Mouse (Mus musculus): ENCODE measurements around the gene Ptpru. TPM values are rescaled to one million over a fixed set of nuclear protein-coding genes. Genes with fewer than 3 reads are reported as not detected.

The Ptpru gene
- 1 to 10 TPM; 1.7 to 2.6 TPM for total RNA-seq (2021)
- long read RNA-seq, experiment 1, full-length matches to known transcripts = 1 of 2 reads
- long read RNA-seq, experiment 1, partial matches to known transcripts = 0 of 2 reads
- long read RNA-seq, experiment 1, other reads (novel, unspliced or antisense) = 1 of 2 reads
- long read RNA-seq, experiment 2 = 0 reads

DNA sequence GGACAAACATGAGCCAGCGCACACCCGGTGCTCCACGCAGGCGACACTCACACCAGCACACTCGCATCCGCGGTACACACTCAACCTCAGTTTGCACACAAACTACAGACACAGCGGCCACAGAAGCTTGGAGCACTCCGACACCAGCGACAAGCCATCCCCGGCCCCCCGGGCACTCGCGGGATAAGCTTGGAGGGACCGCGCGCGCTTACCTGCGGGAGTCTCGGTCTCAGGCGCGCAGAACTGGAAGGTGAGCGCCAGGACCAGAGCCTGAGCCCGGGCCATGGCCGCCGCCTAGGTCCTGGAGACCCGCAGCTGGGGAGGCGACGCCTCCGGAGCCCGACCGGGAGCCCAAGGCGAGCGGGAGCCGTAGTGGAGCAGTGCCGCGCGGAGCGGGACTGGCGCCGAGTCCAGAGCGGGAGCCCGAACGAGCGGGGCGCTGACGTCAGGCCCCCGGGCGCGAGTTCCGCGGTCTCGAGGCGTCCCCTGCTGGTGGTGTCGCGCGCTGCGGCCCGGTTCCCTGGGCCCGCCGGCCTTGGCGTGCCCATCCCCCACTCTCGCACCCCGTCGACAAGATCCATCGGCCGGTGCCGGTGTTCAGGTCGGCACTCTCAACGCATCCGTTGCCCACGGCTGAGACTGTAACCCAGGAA, at the start of gene Ptpru:
Gene Ptpru (minus strand): TSS at position 417 of the 653 bp plus-strand sequence.
- peak; percentile 94 for DNase-seq
- intact Hi-C loops (cut with DNase I) = loop anchor here (1.0 to 10.0 kb wide), 5 partner anchors 54 to 876 kb away; no protein-coding TSS in a partner anchor
- peak within 1 kb of the TSS; percentile 72 for H3K27ac ChIP-seq
- peak within 1 kb of the TSS; percentile 87 for H3K4me3 ChIP-seq
- no peak; the same call in 1 of the 2 replicates for TF ChIP-seq CTCF (IDR thresholded peaks at IDR 0.05)

DNA sequence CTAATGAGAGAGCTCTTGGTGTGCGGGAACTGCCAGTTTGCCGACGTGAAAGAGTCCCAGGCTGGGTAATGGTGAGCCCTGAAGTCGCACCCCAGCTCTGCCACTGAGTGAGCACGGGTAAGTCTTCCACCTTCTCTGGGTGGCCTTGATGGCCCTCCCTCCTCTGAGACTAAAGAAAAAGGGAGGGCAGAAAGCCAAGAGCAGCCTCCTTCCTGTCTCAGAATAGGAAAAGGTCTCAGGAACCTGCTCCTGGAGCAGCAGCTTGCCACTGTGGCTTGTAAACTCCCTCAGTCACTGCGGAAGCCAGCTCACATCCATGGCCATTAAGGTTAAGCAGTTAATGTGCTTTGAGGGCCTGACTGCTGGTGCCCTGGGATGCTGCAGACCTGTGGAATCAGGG, 47.3 kb upstream of the Ptpru start:
- intact Hi-C loops (cut with DNase I) = no loop called here
- DNase-seq = no peak
- Histone ChIP-seq H3K4me3 (no peak overlapping the region), H3K27ac (peak overlapping the region; percentile 24; the same call in 1 of the 2 replicates)
- no peak for TF ChIP-seq CTCF (IDR thresholded peaks at IDR 0.05)

DNA sequence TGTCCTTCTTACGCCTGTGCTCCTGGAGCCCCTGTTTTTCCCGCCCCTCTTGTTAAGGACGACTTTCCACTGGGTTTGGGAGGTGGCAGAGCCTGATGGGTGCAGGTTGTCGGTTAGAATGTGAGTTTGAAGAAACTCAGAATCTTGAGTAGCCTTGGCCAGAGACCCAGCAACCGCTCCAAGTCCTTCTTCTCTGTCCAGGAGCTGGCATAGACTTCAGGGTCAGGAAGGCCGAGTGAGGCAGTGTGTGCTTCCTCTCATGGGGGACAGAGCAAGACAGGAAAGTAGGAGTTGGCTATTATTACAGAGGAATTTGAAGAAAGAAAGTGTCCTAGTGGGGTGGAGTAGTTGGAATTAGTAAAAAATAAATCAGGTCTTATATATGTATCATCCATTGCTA, 45.5 kb upstream of the Ptpru start:
- TF ChIP-seq CTCF (IDR thresholded peaks at IDR 0.05) = no peak
- peak; percentile 64 for DNase-seq
- H3K27ac ChIP-seq = peak overlapping the region; percentile 6
- H3K4me3 ChIP-seq = peak overlapping the region; percentile 16; the same call in 1 of the 2 replicates
- intact Hi-C loops (cut with DNase I) = no loop called here

GRCm38 (mm10) chr4:131881306-131881705, 43.2 kb upstream of the Ptpru start:
- intact Hi-C loops (cut with DNase I) = no loop called here

DNA sequence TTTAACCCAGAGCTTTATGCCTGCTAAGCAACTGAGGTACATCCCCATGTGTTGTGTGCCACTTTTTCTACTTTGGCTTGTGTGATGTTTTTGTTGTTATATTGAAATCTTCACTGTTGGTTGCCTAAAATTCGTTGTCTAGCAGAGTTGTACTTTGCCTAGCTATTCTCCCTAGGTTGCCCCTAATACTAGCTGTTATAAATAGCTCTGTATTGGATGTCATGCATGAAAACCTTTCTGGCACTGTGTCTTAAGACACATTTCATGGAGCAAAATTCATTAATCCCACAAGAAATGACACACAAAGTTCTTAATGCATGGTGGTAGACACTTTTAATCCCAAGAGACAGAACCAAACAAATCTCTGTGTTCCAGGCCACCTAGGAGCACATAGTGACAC, 41.6 kb upstream of the Ptpru start:
- peak overlapping the region; percentile 42 for H3K4me3 ChIP-seq
- no peak for DNase-seq
- no peak for TF ChIP-seq CTCF (IDR thresholded peaks at IDR 0.05)
- intact Hi-C loops (cut with DNase I) = no loop called here
- H3K27ac ChIP-seq = peak overlapping the region; percentile 78

More at GRCm38 (mm10) chr4:131881306-131881705, 43.2 kb upstream of the Ptpru start:
- no peak for TF ChIP-seq CTCF (IDR thresholded peaks at IDR 0.05)
- peak overlapping the region; percentile 11; the same call in 1 of the 2 replicates for H3K4me3 ChIP-seq
- no peak for DNase-seq
- H3K27ac ChIP-seq = peak overlapping the region; percentile 78

DNA sequence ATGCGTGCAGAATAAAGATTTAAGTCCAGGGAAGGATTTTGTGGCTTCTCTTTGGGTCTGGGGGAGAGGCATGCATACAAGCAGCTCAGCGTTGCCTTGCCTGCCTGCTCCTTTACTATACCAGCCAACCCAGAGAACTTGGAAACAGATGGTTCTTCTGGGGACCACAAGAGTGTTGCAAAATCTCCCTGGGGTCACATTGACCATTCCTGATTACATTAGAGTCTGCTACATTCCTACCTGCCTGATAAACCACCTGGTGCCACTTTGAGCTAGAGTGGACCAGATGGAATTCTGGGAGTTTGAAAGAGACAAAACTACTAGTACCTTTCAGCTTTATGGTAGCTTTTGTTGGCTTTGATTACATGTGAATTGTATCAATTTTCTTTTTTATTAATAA, 38.7 kb upstream of the Ptpru start:
- intact Hi-C loops (cut with DNase I) = no loop called here
- Histone ChIP-seq H3K27ac (peak overlapping the region; percentile 10; the same call in 1 of the 2 replicates), H3K4me3 (peak overlapping the region; percentile 13; the same call in 1 of the 2 replicates)
- no peak for DNase-seq
- TF ChIP-seq CTCF (IDR thresholded peaks at IDR 0.05) = no peak

DNA sequence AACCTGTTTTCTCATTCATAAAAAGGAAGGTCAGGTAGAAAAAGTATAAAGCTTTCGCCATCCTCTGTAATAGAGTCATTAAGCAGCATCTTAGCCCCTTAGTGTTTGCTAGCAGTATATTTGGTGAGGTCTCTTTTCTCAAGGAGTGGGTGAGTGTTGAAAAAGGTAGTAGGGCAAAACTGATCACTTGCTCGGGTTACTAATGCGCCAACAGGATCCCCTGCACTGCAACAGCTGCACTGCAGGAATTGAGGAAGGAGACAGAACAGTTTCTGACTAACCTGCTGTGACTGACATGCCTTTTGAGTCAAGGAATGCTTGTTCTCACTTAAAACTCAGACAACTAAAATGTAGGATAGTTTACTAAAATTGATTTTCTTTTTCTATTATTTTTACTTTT, 37.2 kb upstream of the Ptpru start:
- Histone ChIP-seq H3K4me3 (peak overlapping the region; percentile 77), H3K27ac (peak overlapping the region; percentile 100)
- TF ChIP-seq CTCF (IDR thresholded peaks at IDR 0.05) = no peak
- no peak for DNase-seq
- intact Hi-C loops (cut with DNase I) = no loop called here

- no peak for DNase-seq
- H3K27ac ChIP-seq = peak overlapping the region; percentile 100
- intact Hi-C loops (cut with DNase I) = no loop called here
- no peak for TF ChIP-seq CTCF (IDR thresholded peaks at IDR 0.05)
- peak overlapping the region; percentile 77 for H3K4me3 ChIP-seq
Observed at GRCm38 (mm10) chr4:131874567-131874966, 36.5 kb upstream of the Ptpru start.

GRCm38 (mm10) chr4:131874169-131874536, 36.1 kb upstream of the Ptpru start:
- intact Hi-C loops (cut with DNase I) = no loop called here
- TF ChIP-seq CTCF (IDR thresholded peaks at IDR 0.05) = no peak
- no peak for DNase-seq
- H3K27ac ChIP-seq = peak overlapping the region; percentile 100
- H3K4me3 ChIP-seq = peak overlapping the region; percentile 77

- no peak for TF ChIP-seq CTCF (IDR thresholded peaks at IDR 0.05)
- intact Hi-C loops (cut with DNase I) = no loop called here
- DNase-seq = peak; percentile 97
- peak within 1 kb of the TSS; percentile 100 for H3K27ac ChIP-seq
- H3K4me3 ChIP-seq = peak within 1 kb of the TSS; percentile 77
Observed at GRCm38 (mm10) chr4:131873293-131874168, 35.4 kb upstream of the Ptpru start, which contains the start of gene Srsf4. Srsf4 (plus strand) TSS chr4:131873617.

GRCm38 (mm10) chr4:131872672-131873292, 34.7 kb upstream of the Ptpru start:
- peak; percentile 22 for DNase-seq
- TF ChIP-seq CTCF (IDR thresholded peaks at IDR 0.05) = no peak
- intact Hi-C loops (cut with DNase I) = no loop called here
- Histone ChIP-seq H3K27ac (peak overlapping the region; percentile 100), H3K4me3 (peak overlapping the region; percentile 77)

DNA sequence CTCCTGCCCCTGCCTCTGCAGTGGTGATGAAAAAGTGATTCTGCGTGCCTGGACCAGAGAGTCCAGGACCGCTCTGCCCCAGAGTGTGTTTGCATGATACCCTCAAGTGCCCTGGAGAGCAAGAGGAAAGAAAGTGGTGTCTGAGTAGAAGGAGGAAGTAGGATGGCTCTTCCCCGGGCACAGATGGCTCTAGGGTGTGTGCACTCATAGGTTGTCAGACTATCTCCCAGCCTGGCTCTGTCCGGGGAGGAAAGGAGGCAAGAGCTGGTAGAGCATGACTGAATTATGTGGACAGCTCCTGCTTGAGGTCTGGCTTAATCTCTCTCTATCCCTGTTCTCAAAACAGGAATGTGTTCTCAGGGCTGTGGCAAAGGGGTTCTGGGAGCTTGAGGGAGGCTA, 23.3 kb upstream of the Ptpru start:
- intact Hi-C loops (cut with DNase I) = loop anchor here (2.0 to 10.0 kb wide), 2 partner anchors 107 to 313 kb away; no protein-coding TSS in a partner anchor
- Histone ChIP-seq H3K27ac (no peak overlapping the region), H3K4me3 (no peak overlapping the region)
- DNase-seq = no peak
- no peak for TF ChIP-seq CTCF (IDR thresholded peaks at IDR 0.05)
